Mouse (Mus musculus) limb, embryonic 12.5 days (tissue): Measurements from ENCODE around the gene Hist2h2aa1. TPM values are rescaled to one million over a fixed set of nuclear protein-coding genes. Genes with fewer than 3 reads are reported as not detected.
"Not testable (repeated sequence)": the region's sequence is repeated elsewhere in the genome, so short reads cannot be mapped to it uniquely, and the experiment has no call there.

ENCODE experiments used
- ATAC-seq: fragments of 200-750 bp; cut with Nextera tagmentation; 2 replicates; pipeline ENCODE4 v1.8.0; 2017; ENCODE audit warnings: low read depth, moderate TSS enrichment; ENCODE audit not compliant: insufficient number of reproducible peaks, insufficient read depth, low FRiP score, low TSS enrichment
- H3K27ac ChIP-seq: fragments of 300-500 bp; sonication (generic); 2 replicates; pipeline ENCODE4 v1.5.1; 2016; ENCODE audit warnings: mild to moderate bottlenecking, moderate library complexity
- H3K27me3 ChIP-seq: fragments of 300-500 bp; sonication (generic); 2 replicates; pipeline ENCODE4 v1.6.1; 2016; ENCODE audit warnings: mild to moderate bottlenecking, moderate library complexity
- H3K36me3 ChIP-seq: fragments of 300-500 bp; sonication (generic); 2 replicates; pipeline ENCODE4 v1.6.1; 2016; ENCODE audit warnings: mild to moderate bottlenecking, moderate library complexity
- H3K4me1 ChIP-seq: fragments of 300-500 bp; sonication (generic); replicated peaks from 2 replicates; pipeline ENCODE4 v1.6.1; 2016
- H3K4me2 ChIP-seq: fragments of 300-500 bp; sonication (generic); 2 replicates; pipeline ENCODE4 v1.6.1; 2016; ENCODE audit warnings: mild to moderate bottlenecking, moderate library complexity
- H3K4me3 ChIP-seq: fragments of 300-500 bp; sonication (generic); replicated peaks from 2 replicates; pipeline ENCODE4 v1.5.1; 2016; ENCODE audit warnings: mild to moderate bottlenecking
- H3K9ac ChIP-seq: fragments of 300-500 bp; sonication (generic); replicated peaks from 2 replicates; pipeline ENCODE4 v1.6.1; 2016; ENCODE audit warnings: mild to moderate bottlenecking, moderate library complexity
- H3K9me3 ChIP-seq: fragments of 300-500 bp; sonication (generic); 2 replicates; pipeline ENCODE4 v1.6.1; 2016; ENCODE audit warnings: mild to moderate bottlenecking, moderate library complexity
- WGBS: fragments of 180-500 bp; shearing (Covaris S2); methylation state at CpG from one replicate; pipeline ENCODE4 v1.1.7; 2016; 5-methylcytosine and 5-hydroxymethylcytosine counted together
- polyA plus RNA-seq: library from polyadenylated mRNA; unstranded; fragments of >200 nt; fragmentation: Nextera tagmentation; extraction: Ambion mirVana; gene quantifications from 2 replicates; pipeline ENCODE4 v1.2.1, GENCODE M21; 2016

The Hist2h2aa1 gene
- 17.4 and 36.2 TPM in 2 replicates for polyA plus RNA-seq

DNA sequence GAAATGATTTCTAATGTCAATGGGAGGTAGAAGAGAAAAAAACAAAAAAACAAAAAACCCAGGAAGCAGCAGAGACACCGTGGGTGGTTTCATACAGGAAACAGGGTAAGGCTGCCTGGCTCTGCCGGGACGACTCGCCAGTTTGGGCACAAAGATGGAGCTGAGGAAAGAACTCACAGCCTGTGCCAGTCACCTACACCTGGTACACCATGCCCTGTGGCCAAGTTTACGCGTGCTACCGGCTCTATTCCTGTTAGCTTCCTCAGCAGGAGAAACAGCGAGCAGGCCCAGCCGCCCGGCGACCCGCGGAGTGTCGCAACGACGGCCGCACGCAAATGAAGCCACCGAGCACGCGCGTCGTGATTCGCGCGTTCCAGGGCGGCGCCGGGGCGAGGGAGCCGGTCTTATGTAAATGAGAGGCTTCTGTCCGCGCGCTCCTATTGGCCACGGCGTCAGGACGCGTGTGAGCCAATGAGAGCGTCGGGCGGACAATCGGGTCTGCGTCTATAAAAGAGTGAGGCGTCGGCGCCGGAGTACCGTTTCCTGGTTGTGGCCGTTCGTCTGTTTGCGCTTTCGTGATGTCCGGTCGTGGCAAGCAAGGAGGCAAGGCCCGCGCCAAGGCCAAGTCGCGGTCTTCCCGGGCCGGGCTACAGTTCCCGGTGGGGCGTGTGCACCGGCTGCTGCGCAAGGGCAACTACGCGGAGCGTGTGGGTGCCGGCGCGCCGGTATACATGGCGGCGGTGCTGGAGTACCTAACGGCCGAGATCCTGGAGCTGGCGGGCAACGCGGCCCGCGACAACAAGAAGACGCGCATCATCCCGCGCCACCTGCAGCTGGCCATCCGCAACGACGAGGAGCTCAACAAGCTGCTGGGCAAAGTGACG lies at the start of gene Hist2h2aa1:
Gene Hist2h2aa1 (plus strand): TSS at position 495 of the 884 bp plus-strand sequence.
- H3K4me2 ChIP-seq: peak within 1 kb of the TSS; percentile 58
- WGBS: under 1% methylated on average over 40 of the region's 88 CpGs
- peak; percentile 87 for ATAC-seq
- H3K27me3 ChIP-seq, H3K36me3 ChIP-seq, H3K9me3 ChIP-seq: not testable (repeated sequence)
- H3K4me1 ChIP-seq: peaks cover 48% of the 10 kb centered on the region
- H3K9ac ChIP-seq: peak within 1 kb of the TSS; percentile 74
- peak within 1 kb of the TSS; percentile 99 for H3K27ac ChIP-seq
- peak within 1 kb of the TSS; percentile 47 for H3K4me3 ChIP-seq

DNA sequence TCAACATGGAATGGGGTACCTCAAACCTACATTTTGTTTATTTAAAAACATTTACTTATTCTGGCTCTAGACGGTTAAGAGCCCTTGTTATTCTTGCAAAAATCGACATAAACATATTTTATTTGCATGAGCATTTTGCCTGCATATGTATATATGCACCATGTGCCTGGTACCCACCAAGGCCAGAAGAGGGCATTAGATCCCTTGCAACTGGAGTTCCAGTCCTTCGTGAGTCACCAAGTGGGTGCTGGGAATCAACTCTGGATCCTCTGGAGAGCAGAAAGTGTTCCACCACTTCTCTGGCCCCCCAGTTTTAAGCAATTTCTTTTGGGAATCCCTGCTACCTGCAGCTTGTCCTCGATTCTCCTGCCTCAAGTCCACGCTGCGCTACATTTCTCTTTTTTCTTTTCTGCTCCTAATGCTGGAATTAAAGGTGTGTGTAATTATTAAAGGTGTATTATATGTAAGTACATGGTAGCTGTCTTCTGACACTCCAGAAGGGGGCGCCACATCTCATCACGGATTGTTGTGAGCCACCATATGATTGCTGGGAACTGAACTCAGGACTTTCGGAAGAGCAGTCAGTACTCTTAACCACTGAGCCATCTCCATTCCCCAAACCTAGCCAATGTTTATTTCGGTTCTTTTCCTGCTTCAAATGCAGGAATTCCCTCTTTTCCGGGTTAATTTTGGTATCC lies 49.5 kb upstream of the Hist2h2aa1 start:
- peaks cover 11% of the 10 kb centered on the region for H3K4me1 ChIP-seq
- no peak overlapping the region for H3K27ac ChIP-seq
- peaks cover 4% of the 10 kb centered on the region; the same call in 1 of the 2 replicates for H3K36me3 ChIP-seq
- H3K4me2 ChIP-seq: peak overlapping the region; percentile 91
- H3K9ac ChIP-seq: no peak overlapping the region
- ATAC-seq: no peak
- 91% methylated on average over 11 of the region's 11 CpGs for WGBS
- no peak overlapping the region; the same call in 1 of the 2 replicates for H3K4me3 ChIP-seq
- H3K9me3 ChIP-seq: no peaks in the 10 kb centered on the region
- 0 out of 2 replicates have a peak, but pooled peaks cover 3% of the 10 kb centered on the region for H3K27me3 ChIP-seq

DNA sequence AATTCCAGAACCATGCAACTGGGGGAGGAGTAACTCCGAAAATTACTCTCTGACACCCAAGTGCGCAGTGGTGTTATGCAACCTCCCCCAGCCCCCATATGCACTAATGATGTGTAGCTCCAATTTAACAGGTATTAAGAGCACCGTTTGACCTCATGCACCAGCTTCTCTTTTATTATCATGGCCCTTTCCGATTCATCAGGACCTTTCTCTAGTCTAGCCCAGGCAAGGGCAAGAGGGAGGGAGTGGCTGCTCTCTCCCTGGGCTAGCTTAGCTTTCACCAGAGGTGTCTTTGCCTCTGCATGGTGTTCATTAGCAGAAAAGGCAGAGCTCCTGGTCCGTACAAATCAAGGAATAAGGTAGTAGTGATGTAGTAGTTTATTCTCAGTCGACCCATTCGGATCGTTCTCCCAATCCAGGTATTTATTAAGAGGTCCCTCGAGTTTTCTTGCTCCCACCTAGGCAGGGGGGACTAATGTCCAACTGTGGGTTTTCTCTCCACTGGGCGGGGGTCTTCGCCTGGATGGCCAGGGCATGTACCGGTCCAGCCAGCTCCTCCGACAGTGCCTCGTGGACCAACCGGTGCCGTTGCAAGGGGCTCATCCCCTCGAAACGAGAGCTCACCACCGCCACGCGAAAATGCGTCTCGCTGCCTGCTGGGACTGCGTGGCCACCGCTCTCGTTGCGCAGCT lies 48.7 kb upstream of the Hist2h2aa1 start:
- WGBS: 17% methylated on average over 27 of the region's 27 CpGs
- no peak; the same call in 1 of the 2 replicates for ATAC-seq

GRCm38 (mm10) chr3:96197129-96197749 lies 48.1 kb upstream of the Hist2h2aa1 start:
- peaks cover 11% of the 10 kb centered on the region for H3K4me1 ChIP-seq
- peak overlapping the region; percentile 91 for H3K4me2 ChIP-seq
- H3K9me3 ChIP-seq: no peaks in the 10 kb centered on the region
- ATAC-seq: peak; percentile 91
- H3K36me3 ChIP-seq: peaks cover 4% of the 10 kb centered on the region; the same call in 1 of the 2 replicates
- H3K4me3 ChIP-seq: peak overlapping the region; percentile 66
- H3K27me3 ChIP-seq: 0 out of 2 replicates have a peak, but pooled peaks cover 3% of the 10 kb centered on the region
- under 1% methylated on average over 50 of the region's 50 CpGs for WGBS
- H3K9ac ChIP-seq: peak overlapping the region; percentile 87
- peak overlapping the region; percentile 98 for H3K27ac ChIP-seq

More for the DNA sequence above, 48.7 kb upstream of the Hist2h2aa1 start:
- H3K36me3 ChIP-seq: peaks cover 4% of the 10 kb centered on the region; the same call in 1 of the 2 replicates
- H3K4me2 ChIP-seq: peak overlapping the region; percentile 91
- peak overlapping the region; percentile 98 for H3K27ac ChIP-seq
- H3K9ac ChIP-seq: peak overlapping the region; percentile 87
- H3K9me3 ChIP-seq: no peaks in the 10 kb centered on the region
- 0 out of 2 replicates have a peak, but pooled peaks cover 3% of the 10 kb centered on the region for H3K27me3 ChIP-seq
- peaks cover 11% of the 10 kb centered on the region for H3K4me1 ChIP-seq
- H3K4me3 ChIP-seq: peak overlapping the region; percentile 66

DNA sequence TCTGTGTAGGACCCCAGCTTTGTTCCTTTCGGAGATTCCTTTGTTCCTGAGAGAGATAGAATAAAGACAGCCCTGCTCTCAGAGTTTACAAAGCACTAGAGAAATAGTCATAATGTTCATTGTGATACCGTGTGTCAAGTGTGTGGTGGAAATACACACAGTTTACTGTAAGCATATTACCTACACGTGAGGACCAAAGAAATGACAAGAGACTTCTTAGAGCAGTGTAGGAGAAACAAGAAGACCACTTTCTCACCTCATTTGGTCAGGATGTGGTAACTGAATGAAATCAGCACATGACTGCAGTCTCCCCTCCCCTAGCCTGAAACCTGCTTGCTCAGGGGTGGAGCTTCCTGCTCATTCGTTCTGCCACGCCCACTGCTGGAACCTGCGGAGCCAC lies 47.1 kb upstream of the Hist2h2aa1 start:
- peaks cover 4% of the 10 kb centered on the region; the same call in 1 of the 2 replicates for H3K36me3 ChIP-seq
- 5% methylated on average over 6 of the region's 6 CpGs for WGBS
- 0 out of 2 replicates have a peak overlapping the region, but pooled peaks have one; percentile 35 for H3K27ac ChIP-seq

GRCm38 (mm10) chr3:96198601-96199251 lies 46.6 kb upstream of the Hist2h2aa1 start:
- not testable (repeated sequence) for H3K4me3 ChIP-seq

More for the DNA sequence above, 47.1 kb upstream of the Hist2h2aa1 start:
- peak overlapping the region; percentile 91 for H3K4me2 ChIP-seq
- peak overlapping the region; percentile 40 for H3K9ac ChIP-seq
- 0 out of 2 replicates have a peak, but pooled peaks cover 3% of the 10 kb centered on the region for H3K27me3 ChIP-seq
- peak; percentile 21; the same call in 1 of the 2 replicates for ATAC-seq
- peaks cover 11% of the 10 kb centered on the region for H3K4me1 ChIP-seq
- peak overlapping the region; percentile 66 for H3K4me3 ChIP-seq
- H3K9me3 ChIP-seq: no peaks in the 10 kb centered on the region

DNA sequence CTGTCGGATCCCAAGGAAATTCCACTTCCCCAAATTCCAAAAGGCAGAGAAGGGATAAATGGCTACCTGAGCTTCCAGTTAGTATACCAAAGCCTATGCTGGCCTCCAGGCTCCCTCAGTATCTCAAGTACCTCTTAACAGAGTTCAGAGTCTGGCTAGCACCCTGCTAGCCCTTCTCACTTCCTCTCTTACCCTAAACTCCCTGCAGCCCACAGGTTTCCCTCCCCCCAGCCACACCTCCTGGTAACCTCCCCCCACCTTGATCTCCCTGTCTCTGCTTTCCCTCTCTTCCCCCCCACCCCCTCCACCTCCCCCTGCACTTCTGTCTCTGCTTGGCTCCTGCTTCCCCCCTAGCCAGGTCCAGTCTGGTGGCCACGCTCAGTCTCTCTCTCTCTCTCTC lies 45.6 kb upstream of the Hist2h2aa1 start:
- Histone ChIP-seq H3K4me2 (no peak overlapping the region), H3K27me3 (no peaks in the 10 kb centered on the region), H3K4me3 (no peak overlapping the region), H3K9ac (no peak overlapping the region), H3K27ac (no peak overlapping the region), H3K9me3 (no peaks in the 10 kb centered on the region), H3K4me1 (peaks cover 11% of the 10 kb centered on the region), H3K36me3 (peaks cover 4% of the 10 kb centered on the region; the same call in 1 of the 2 replicates)
- 38% methylated on average over 2 of the region's 2 CpGs for WGBS
- no peak for ATAC-seq

More at GRCm38 (mm10) chr3:96198601-96199251, 46.6 kb upstream of the Hist2h2aa1 start:
- not testable (repeated sequence) for H3K27ac ChIP-seq, H3K9me3 ChIP-seq, H3K27me3 ChIP-seq, ATAC-seq, H3K36me3 ChIP-seq, H3K9ac ChIP-seq
- H3K4me2 ChIP-seq: peak overlapping the region; percentile 91; the same call in 1 of the 2 replicates
- peaks cover 11% of the 10 kb centered on the region for H3K4me1 ChIP-seq
- whole genome bisulfite sequencing: 24% methylated on average over 8 of the region's 8 CpGs

- no peak overlapping the region for H3K27ac ChIP-seq
- H3K36me3 ChIP-seq: no peaks in the 10 kb centered on the region
- no peak overlapping the region for H3K9ac ChIP-seq
- H3K9me3 ChIP-seq: no peaks in the 10 kb centered on the region
- no peak overlapping the region for H3K4me2 ChIP-seq
- WGBS: 89% methylated on average over 3 of the region's 3 CpGs
- no peak overlapping the region for H3K4me3 ChIP-seq
- no peak for ATAC-seq
- H3K27me3 ChIP-seq: no peaks in the 10 kb centered on the region
- H3K4me1 ChIP-seq: no peaks in the 10 kb centered on the region
These were observed 37.5 kb upstream of the Hist2h2aa1 start for GRCm38 (mm10) chr3:96207819-96208218.

DNA sequence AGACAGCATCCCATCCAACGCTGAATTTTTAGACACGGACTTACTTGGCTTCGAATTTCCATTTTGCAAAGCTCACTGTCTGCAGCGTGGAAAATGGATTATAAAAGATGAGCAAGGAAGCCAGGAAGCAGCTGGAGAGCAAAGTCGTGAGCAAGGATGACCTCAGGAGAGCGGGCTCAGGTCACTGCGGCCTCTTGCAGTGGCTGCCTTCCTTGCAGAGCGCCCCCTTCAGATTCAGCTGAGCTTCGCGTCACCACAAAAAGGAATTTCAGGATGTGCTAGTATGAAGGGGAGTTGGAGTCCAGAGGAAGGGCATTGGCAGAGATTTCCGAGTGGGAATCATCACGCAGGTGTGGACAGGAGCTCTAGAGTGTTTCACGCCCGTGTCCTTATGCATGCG lies 36.1 kb upstream of the Hist2h2aa1 start:
- no peaks in the 10 kb centered on the region for H3K36me3 ChIP-seq
- no peak overlapping the region for H3K4me2 ChIP-seq
- 26% methylated on average over 15 of the region's 15 CpGs for WGBS
- H3K27me3 ChIP-seq: no peaks in the 10 kb centered on the region
- ATAC-seq: no peak
- H3K4me3 ChIP-seq: no peak overlapping the region
- no peaks in the 10 kb centered on the region for H3K9me3 ChIP-seq
- H3K4me1 ChIP-seq: no peaks in the 10 kb centered on the region
- no peak overlapping the region for H3K27ac ChIP-seq
- no peak overlapping the region for H3K9ac ChIP-seq

DNA sequence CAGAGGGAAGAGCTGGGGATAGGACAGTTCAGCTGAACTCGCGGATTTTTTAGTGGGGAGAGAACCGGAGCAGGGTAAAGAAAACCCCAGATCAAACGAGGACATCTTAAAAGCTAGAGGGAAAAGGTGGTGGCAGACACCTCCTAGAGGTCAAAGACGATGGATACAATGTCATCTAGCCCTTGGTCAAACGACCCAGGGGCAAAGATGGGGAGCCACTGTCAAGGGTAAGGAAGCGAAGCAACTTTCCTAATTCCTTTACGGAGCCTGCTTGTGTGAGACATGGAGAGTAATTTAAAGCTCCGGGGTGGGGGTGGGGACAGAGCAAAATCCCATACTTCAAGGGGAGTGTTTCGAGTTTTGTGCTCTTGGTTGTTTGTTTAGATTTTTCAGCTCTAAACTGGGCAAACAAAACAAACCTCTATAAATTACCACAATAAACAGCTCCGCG lies 26.1 kb upstream of the Hist2h2aa1 start:
- Histone ChIP-seq H3K27me3 (no peaks in the 10 kb centered on the region), H3K27ac (peak overlapping the region; percentile 99), H3K36me3 (no peaks in the 10 kb centered on the region), H3K4me3 (peak overlapping the region; percentile 59), H3K4me2 (peak overlapping the region; percentile 80), H3K4me1 (peaks cover 34% of the 10 kb centered on the region), H3K9me3 (no peaks in the 10 kb centered on the region), H3K9ac (peak overlapping the region; percentile 63)
- under 1% methylated on average over 12 of the region's 12 CpGs for WGBS
- peak; percentile 9; the same call in 1 of the 2 replicates for ATAC-seq
